Mouse (Mus musculus) liver, postnatal 0 days (tissue): Measurements from ENCODE around the gene Nadk2. TPM values are rescaled to one million over a fixed set of nuclear protein-coding genes. Genes with fewer than 3 reads are reported as not detected.

Source experiments
- ATAC-seq: fragments of 200-750 bp; cut with Nextera tagmentation; 2 replicates; pipeline ENCODE4 v1.8.0; 2017; ENCODE audit warnings: mild to moderate bottlenecking, moderate library complexity
- DNase-seq: peaks from one replicate; pipeline ENCODE4 v3.0.0-alpha.2; 2016
- H3K27ac ChIP-seq: fragments of 300-500 bp; sonication (generic); 2 replicates; pipeline ENCODE4 v1.5.1; 2014; ENCODE audit warnings: antibody characterized with exemption, moderate library complexity, mild to moderate bottlenecking, low read depth
- H3K27me3 ChIP-seq: fragments of 300-500 bp; sonication (generic); 2 replicates; pipeline ENCODE4 v1.6.1; 2014; ENCODE audit warnings: low read length, control low read depth, mixed read lengths; ENCODE audit not compliant: insufficient read depth
- H3K36me3 ChIP-seq: fragments of 300-500 bp; sonication (generic); replicated peaks from 2 replicates; pipeline ENCODE4 v1.6.1; 2014; ENCODE audit warnings: mild to moderate bottlenecking, control low read depth, low read length, moderate library complexity, mixed read lengths; ENCODE audit not compliant: insufficient read depth
- H3K4me1 ChIP-seq: fragments of 300-500 bp; sonication (generic); 2 replicates; pipeline ENCODE4 v1.6.1; 2014; ENCODE audit warnings: antibody characterized with exemption, mild to moderate bottlenecking, control low read depth; ENCODE audit not compliant: insufficient read depth
- H3K4me2 ChIP-seq: fragments of 300-500 bp; sonication (generic); 2 replicates; pipeline ENCODE4 v1.6.1; 2014; ENCODE audit warnings: low read depth, mild to moderate bottlenecking, low read length, moderate library complexity, mixed read lengths
- H3K4me3 ChIP-seq: fragments of 300-500 bp; sonication (generic); 2 replicates; pipeline ENCODE4 v1.5.1; 2014; ENCODE audit warnings: low read depth, low read length
- H3K9ac ChIP-seq: fragments of 300-500 bp; sonication (generic); replicated peaks from 2 replicates; pipeline ENCODE4 v1.6.1; 2014; ENCODE audit warnings: mild to moderate bottlenecking, moderate library complexity
- H3K9me3 ChIP-seq: fragments of 300-500 bp; sonication (generic); 2 replicates; pipeline ENCODE4 v1.6.1; 2016; ENCODE audit warnings: mild to moderate bottlenecking, control low read depth, low read length, mixed read lengths
- CTCF ChIP-seq: sonication (generic); IDR thresholded peaks from 2 replicates; pipeline ENCODE4 v1.5.1; 2016; ENCODE audit warnings: antibody characterized with exemption, low read depth
- EP300 ChIP-seq: IDR thresholded peaks from 2 replicates; pipeline ENCODE4 v1.6.1; 2016; ENCODE audit warnings: antibody characterized with exemption, low read depth, mild to moderate bottlenecking
- WGBS: fragments of 180-500 bp; shearing (Covaris S2); extraction: QIAGEN DNeasy Blood & Tissue Kit; methylation state at CpG from one replicate; pipeline ENCODE4 v1.1.7; 2014; ENCODE audit not compliant: insufficient replicate concordance; 5-methylcytosine and 5-hydroxymethylcytosine counted together
- polyA plus RNA-seq: library from polyadenylated mRNA; unstranded; fragments of >200 nt; fragmentation: Nextera tagmentation; extraction: Ambion mirVana; gene quantifications from 2 replicates; pipeline ENCODE4 v1.2.1, GENCODE M21; 2015

The Nadk2 gene
- polyA plus RNA-seq, 1 experiment from 2014 or later, result 57.6 TPM

DNA sequence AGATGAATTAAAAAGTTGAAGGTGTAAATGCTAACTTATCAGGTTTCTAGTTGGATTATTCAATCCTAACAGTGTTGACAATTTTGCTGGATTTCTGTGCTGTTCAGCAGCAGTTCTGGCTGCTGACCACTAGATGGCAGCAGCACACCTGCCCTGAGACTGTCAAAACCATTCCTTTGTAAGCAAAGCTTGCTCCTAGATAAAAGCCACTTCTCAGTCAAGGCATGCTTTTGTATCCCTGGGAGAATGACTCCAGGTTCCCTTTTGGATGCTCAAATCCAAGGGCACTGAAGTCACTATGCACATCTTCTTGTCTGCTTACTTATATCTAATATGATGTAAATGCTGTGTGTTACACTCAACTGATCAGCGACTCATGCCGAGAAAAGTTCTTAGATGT is 49.0 kb downstream of the Nadk2 start:
- DNase-seq (peak; percentile 55), ATAC-seq (peak; percentile 26; the same call in 1 of the 2 replicates)
- H3K4me2 ChIP-seq, result no peak overlapping the region
- no peaks in the 10 kb centered on the region for H3K9me3 ChIP-seq
- H3K36me3 ChIP-seq, result peaks cover 56% of the 10 kb centered on the region
- no peak overlapping the region for H3K4me3 ChIP-seq
- H3K9ac ChIP-seq, result no peak overlapping the region
- WGBS, result 95% methylated on average over 2 of the region's 2 CpGs
- H3K27ac ChIP-seq, result no peak overlapping the region
- peaks cover 3% of the 10 kb centered on the region for H3K4me1 ChIP-seq
- TF ChIP-seq CTCF, result peak; percentile 99
- TF ChIP-seq EP300, result no peak
- H3K27me3 ChIP-seq, result no peaks in the 10 kb centered on the region

DNA sequence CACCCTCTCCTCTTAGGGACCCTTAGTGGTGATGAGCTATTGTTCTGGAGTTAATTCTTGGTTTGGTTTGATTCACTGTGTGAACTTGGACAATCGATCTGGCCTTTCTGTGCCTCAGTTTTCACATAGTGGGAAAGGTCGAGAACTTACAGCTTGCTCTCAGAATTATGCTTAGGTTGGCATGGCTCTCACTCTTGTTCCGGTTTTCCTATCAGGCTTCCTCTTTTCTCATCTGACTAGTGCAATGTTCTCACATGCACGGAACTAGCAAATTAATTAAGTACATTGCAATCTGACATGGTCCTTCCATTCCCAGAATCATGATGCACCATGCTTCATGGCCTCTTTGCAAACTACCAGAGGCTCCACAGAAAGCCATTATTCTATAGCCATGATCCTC is 51.9 kb downstream of the Nadk2 start:
- peaks cover 52% of the 10 kb centered on the region for H3K36me3 ChIP-seq
- no peaks in the 10 kb centered on the region for H3K9me3 ChIP-seq
- H3K27ac ChIP-seq, result no peak overlapping the region
- no peak for TF ChIP-seq CTCF
- TF ChIP-seq EP300, result no peak
- no peak overlapping the region for H3K4me3 ChIP-seq
- ATAC-seq (no peak), DNase-seq (no peak)
- 68% methylated on average over 4 of the region's 4 CpGs for WGBS
- no peak overlapping the region for H3K4me2 ChIP-seq
- H3K4me1 ChIP-seq, result no peaks in the 10 kb centered on the region; the same call in 1 of the 2 replicates
- no peak overlapping the region for H3K9ac ChIP-seq
- no peaks in the 10 kb centered on the region for H3K27me3 ChIP-seq

DNA sequence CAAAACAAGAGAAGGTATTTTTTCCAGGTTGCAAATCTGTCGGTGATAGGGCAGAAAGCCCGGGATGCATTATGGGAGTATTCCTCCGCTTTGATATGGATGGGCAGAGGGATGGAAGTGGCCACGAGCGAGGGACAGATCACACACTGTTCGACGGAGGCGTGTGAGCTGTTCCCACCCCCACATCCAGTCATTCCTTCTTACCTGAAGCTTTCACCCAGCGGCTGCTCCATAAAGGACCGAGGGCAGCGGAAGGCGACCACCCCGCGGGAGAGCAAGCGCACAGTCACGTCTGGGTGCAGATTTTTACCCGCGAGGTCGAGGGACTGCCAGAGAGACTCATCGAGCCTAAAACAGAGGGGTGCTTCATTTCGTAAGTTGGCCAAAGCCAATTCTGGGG is 53.8 kb downstream of the Nadk2 start:
- WGBS, result 91% methylated on average over 21 of the region's 21 CpGs
- H3K4me1 ChIP-seq, result no peaks in the 10 kb centered on the region

DNA sequence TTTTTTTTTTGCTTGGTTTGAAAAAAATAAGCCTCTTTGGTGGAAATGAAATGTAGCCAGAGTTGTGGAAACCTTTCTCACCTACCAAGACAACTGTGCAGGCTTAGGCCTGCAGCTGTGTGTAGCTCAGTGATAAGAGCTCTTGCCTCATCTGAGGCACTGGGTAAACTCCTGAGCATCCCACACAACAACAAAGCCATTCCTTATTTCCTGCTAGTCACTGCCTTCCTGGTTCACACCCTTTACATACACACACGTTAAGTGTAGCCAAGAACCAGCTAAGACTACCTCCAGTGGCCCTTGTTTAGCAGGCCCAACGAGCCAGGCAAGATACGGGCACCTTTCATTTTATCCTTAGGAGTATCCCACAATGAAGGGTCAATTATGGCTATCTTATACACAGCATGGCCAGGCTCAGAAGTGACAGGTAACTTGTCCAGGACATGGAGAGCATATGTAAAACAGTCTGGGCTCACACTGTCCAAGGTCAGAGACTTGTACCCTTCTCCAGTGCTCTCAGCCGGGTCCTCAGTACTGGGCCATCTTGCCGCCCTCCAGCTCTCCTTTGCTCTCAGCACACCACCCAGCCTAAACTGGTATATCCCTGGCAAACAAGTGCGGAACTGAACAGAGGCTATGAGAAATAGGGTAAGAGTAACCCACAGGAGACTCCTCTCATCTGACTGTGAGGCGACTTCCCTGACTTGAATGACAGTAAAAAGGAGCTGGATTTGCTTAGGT is 56.2 kb downstream of the Nadk2 start:
- Histone ChIP-seq H3K36me3 (peaks cover 46% of the 10 kb centered on the region), H3K27ac (no peak overlapping the region), H3K4me2 (no peak overlapping the region), H3K9me3 (no peaks in the 10 kb centered on the region), H3K27me3 (no peaks in the 10 kb centered on the region), H3K4me1 (no peaks in the 10 kb centered on the region), H3K9ac (no peak overlapping the region), H3K4me3 (no peak overlapping the region)
- 85% methylated on average over 7 of the region's 7 CpGs for WGBS
- DNase-seq (no peak), ATAC-seq (no peak)
- TF ChIP-seq EP300, result no peak
- TF ChIP-seq CTCF, result no peak

More for the DNA sequence above, 53.8 kb downstream of the Nadk2 start:
- no peaks in the 10 kb centered on the region for H3K9me3 ChIP-seq
- H3K27me3 ChIP-seq, result no peaks in the 10 kb centered on the region
- no peak overlapping the region for H3K9ac ChIP-seq
- no peak overlapping the region for H3K4me2 ChIP-seq
- H3K36me3 ChIP-seq, result peaks cover 41% of the 10 kb centered on the region
- TF ChIP-seq CTCF, result no peak
- no peak for TF ChIP-seq EP300
- no peak overlapping the region for H3K4me3 ChIP-seq
- H3K27ac ChIP-seq, result no peak overlapping the region
- ATAC-seq, result no peak
- DNase-seq, result no peak

DNA sequence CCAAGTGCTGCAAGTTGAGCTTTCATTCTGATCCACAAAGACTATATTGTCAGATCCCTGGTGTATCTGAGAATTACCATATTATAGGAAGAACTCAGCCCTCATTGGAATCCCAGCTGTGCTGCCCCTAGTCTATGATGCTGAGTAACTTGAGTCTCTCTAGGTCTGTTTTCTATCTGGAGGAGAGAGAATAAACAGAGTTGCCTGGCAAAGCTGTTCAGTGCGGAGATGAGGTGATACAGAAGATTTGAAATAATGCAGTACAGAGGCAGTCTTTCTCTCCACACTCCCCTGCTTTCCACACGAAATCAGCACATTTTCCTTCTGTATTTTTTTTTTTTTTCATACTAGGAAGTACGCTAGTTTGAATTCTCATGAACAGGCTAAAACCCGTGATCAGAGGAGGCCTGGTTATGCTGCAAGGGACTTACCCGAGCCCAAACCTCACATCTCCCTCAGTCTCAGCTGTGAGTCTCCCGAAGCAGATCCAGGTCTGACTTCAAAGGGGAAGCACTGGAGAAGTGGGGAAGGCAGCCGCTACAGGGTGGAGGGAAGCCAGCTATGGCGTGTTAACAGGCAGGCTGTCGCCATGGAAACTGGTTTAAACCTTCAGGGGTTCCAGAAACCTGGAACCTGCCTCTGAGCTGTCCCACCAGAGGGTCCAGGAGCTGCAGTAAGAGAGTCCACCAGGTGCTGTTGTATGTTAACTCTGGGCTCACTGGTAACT is 59.9 kb downstream of the Nadk2 start:
- DNase-seq (no peak), ATAC-seq (0 out of 2 replicates have a peak, but pooled peaks have one; percentile 25)
- Histone ChIP-seq H3K4me3 (no peak overlapping the region), H3K4me2 (no peak overlapping the region), H3K4me1 (peaks cover 4% of the 10 kb centered on the region), H3K9ac (no peak overlapping the region), H3K27me3 (no peaks in the 10 kb centered on the region), H3K9me3 (no peaks in the 10 kb centered on the region), H3K36me3 (peaks cover 37% of the 10 kb centered on the region), H3K27ac (peak overlapping the region; percentile 29; the same call in 1 of the 2 replicates)
- TF ChIP-seq CTCF (no peak), EP300 (no peak)
- 82% methylated on average over 9 of the region's 9 CpGs for WGBS

DNA sequence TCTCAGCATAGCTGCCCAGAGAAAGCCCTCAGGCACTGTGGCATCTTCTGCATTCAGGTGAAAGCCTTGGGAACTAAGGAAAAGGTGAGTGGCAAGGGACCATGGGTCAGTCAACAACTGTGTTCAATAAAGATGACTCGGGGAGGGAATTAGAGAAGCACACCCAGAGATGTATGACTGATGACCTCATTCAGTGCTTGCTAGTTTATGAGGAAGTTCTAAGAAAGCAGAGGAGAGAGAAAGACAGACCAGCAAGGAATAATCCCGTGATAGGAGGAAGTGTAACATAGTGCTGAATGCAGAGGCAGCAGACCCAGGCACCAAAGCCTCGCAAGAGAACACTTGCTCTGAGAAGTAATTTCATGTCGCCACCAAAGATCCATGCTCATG is 60.4 kb downstream of the Nadk2 start:
- DNase-seq (no peak), ATAC-seq (peak; percentile 66; the same call in 1 of the 2 replicates)
- Histone ChIP-seq H3K36me3 (peaks cover 33% of the 10 kb centered on the region), H3K9ac (no peak overlapping the region), H3K4me2 (no peak overlapping the region), H3K9me3 (no peaks in the 10 kb centered on the region), H3K27me3 (no peaks in the 10 kb centered on the region), H3K27ac (peak overlapping the region; percentile 29; the same call in 1 of the 2 replicates), H3K4me3 (no peak overlapping the region), H3K4me1 (peaks cover 4% of the 10 kb centered on the region)
- WGBS, result 63% methylated on average over 4 of the region's 4 CpGs
- no peak for TF ChIP-seq CTCF
- no peak for TF ChIP-seq EP300
